Mouse (Mus musculus) ES-E14 (cell line): ENCODE data around the gene Rnf181. TPM values are rescaled to one million over a fixed set of nuclear protein-coding genes. Genes with fewer than 3 reads are reported as not detected.

Experiments used
- DNase-seq: peaks from one replicate; pipeline ENCODE4 v3.0.0-alpha.2; 2013; ENCODE audit warnings: low read depth, low spot score
- H3K27ac ChIP-seq: 2 replicates; pipeline ENCODE4 v1.5.1; 2012; ENCODE audit warnings: low read depth, mild to moderate bottlenecking, low read length, moderate library complexity, mixed read lengths; ENCODE audit not compliant: poor library complexity, insufficient read depth, severe bottlenecking
- H3K36me3 ChIP-seq: 2 replicates; pipeline ENCODE4 v1.6.1; 2012; ENCODE audit warnings: mild to moderate bottlenecking, low read length, moderate library complexity, mixed read lengths; ENCODE audit not compliant: control insufficient read depth, poor library complexity, insufficient read depth, severe bottlenecking
- H3K4me1 ChIP-seq, 2 experiments: fragments of 150-350 bp in 1 of 2; sonication (generic) in 1 of 2; 2 replicates each; pipeline ENCODE4 v1.6.1; 2012; ENCODE audit warnings: low read length in 2 of 2, mild to moderate bottlenecking in 1 of 2, mixed read lengths in 1 of 2; ENCODE audit not compliant: control insufficient read depth in 2 of 2, insufficient read depth in 2 of 2, poor library complexity in 1 of 2
- H3K4me3 ChIP-seq, 2 experiments: fragments of 150-350 bp in 1 of 2; sonication (generic) in 1 of 2; 2 replicates each; pipeline ENCODE4 v1.5.1; 2012; ENCODE audit warnings: low read length in 2 of 2, low read depth in 1 of 2, mild to moderate bottlenecking in 1 of 2, mixed read lengths in 1 of 2; ENCODE audit not compliant: insufficient read depth in 1 of 2, poor library complexity in 1 of 2, severe bottlenecking in 1 of 2
- H3K9ac ChIP-seq: 2 replicates; pipeline ENCODE4 v1.6.1; 2012; ENCODE audit warnings: low read depth, mild to moderate bottlenecking, low read length, mixed read lengths; ENCODE audit not compliant: poor library complexity, insufficient read depth, severe bottlenecking
- H3K9me3 ChIP-seq: fragments of 150-350 bp; sonication (generic); 2 replicates; pipeline ENCODE4 v1.6.1; 2012; ENCODE audit warnings: low read depth, mild to moderate bottlenecking, low read length; ENCODE audit not compliant: control insufficient read depth, insufficient read depth
- CHD2 ChIP-seq: IDR thresholded peaks from 2 replicates; pipeline ENCODE4 v1.6.1; 2014; ENCODE audit warnings: mild to moderate bottlenecking, low read depth, low read length, inconsistent platforms
- HCFC1 ChIP-seq: IDR thresholded peaks from 2 replicates; pipeline ENCODE4 v1.6.1; 2012; ENCODE audit warnings: low read length, inconsistent platforms, borderline replicate concordance; ENCODE audit not compliant: insufficient read depth
- MAFK ChIP-seq: IDR thresholded peaks from 2 replicates; pipeline ENCODE4 v1.6.1; 2014; ENCODE audit warnings: mild to moderate bottlenecking, low read depth, low read length, inconsistent platforms; ENCODE audit not compliant: insufficient read depth
- ZC3H11A ChIP-seq: IDR thresholded peaks from 2 replicates; pipeline ENCODE4 v1.6.1; 2012; ENCODE audit warnings: low read depth, mild to moderate bottlenecking, inconsistent platforms, low read length, borderline replicate concordance
- ZNF384 ChIP-seq: IDR thresholded peaks from 2 replicates; pipeline ENCODE4 v1.6.1; 2012; ENCODE audit warnings: low read depth, low read length, inconsistent platforms
- in situ Hi-C, 2 experiments: fragments of 600-800 bp; cut with MboI; formaldehyde crosslinking; loops; one replicate each; pipeline ENCODE4 v1.15.1; 2025; ENCODE audit warnings: low sequenced_read_pairs in 2 of 2, inconsistent platforms in 1 of 2; ENCODE audit not compliant: unreplicated experiment in 2 of 2
- total RNA-seq: library from RNA; depleted of rRNA; stranded (reverse); fragments of 300-350 nt; gene quantifications from 2 replicates; pipeline ENCODE4 v1.2.3, GENCODE M21; 2012

Rnf181 gene
- total RNA-seq, 1 experiment = 62.0 TPM

GRCm38 (mm10) chr6:72378510-72379234 lies 11.9 kb upstream of the Rnf181 start:
- no peak for TF ChIP-seq ZC3H11A
- TF ChIP-seq ZNF384 = no peak
- no peak for TF ChIP-seq MAFK
- TF ChIP-seq CHD2 = no peak
- no peak for TF ChIP-seq HCFC1
- in situ Hi-C loops = no loop called here
- DNase-seq = no peak
- H3K9ac ChIP-seq = no peak overlapping the region
- H3K36me3 ChIP-seq = no peaks in the 10 kb centered on the region
- H3K4me3 ChIP-seq = no peak overlapping the region
- no peaks in the 10 kb centered on the region for H3K9me3 ChIP-seq
- H3K27ac ChIP-seq = no peak overlapping the region
- no peaks in the 10 kb centered on the region for H3K4me1 ChIP-seq

DNA sequence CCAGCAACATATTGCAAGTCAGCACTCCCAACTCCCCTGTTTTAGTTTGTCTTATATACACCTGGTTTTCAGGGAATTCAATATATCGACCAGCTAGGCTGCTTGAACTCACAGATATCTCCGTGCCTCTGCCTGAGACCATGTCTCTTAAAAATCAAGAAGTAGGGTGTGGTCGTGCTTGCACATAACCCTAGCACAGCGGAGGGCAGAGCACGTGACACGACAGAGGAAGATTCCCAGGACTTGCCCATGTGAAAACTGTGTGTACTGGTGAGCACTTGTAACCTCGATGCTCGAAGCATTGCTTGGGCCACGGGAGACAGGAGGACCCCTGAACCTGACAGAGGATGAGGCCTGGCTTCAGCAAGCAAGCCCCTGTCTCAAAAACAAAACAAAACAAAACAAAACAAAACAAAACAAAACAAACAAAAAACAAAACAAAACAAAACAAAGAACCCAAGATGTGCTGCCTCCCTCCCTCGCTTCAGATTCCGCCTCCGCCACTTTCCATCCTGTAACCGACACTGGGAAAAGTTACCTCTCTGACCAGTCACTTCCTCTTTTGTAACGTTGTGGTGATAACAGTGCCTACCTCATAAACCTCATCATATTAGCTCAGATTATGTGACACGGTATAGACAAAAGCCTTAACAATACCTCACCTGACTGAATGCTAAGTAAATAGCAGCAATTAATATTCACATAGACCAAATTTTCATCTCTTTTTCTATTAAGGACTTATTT lies 8.2 kb upstream of the Rnf181 start:
- Histone ChIP-seq H3K36me3 (no peaks in the 10 kb centered on the region), H3K9ac (no peak overlapping the region), H3K27ac (no peak overlapping the region), H3K9me3 (no peaks in the 10 kb centered on the region), H3K4me1 (peaks cover 0 to 1% of the 10 kb centered on the region in 2 experiments; a peak in 1 of 4 replicates), H3K4me3 (no peak overlapping the region)
- no peak for DNase-seq
- TF ChIP-seq CHD2 (no peak), MAFK (no peak), ZNF384 (no peak), ZC3H11A (no peak), HCFC1 (no peak)
- in situ Hi-C loops = no loop called here

GRCm38 (mm10) chr6:72374206-72374605 lies 7.5 kb upstream of the Rnf181 start:
- TF ChIP-seq ZNF384 (no peak), MAFK (no peak), CHD2 (no peak), ZC3H11A (no peak), HCFC1 (no peak)
- in situ Hi-C loops = no loop called here
- Histone ChIP-seq H3K9me3 (no peaks in the 10 kb centered on the region), H3K27ac (no peak overlapping the region), H3K4me1 (peaks cover 0 to 3% of the 10 kb centered on the region in 2 experiments; a peak in 1 of 4 replicates), H3K4me3 (no peak overlapping the region), H3K36me3 (no peaks in the 10 kb centered on the region), H3K9ac (no peak overlapping the region)
- no peak for DNase-seq

GRCm38 (mm10) chr6:72373184-72373583 lies 6.4 kb upstream of the Rnf181 start:
- in situ Hi-C loops = no loop called here
- no peak overlapping the region for H3K27ac ChIP-seq

More at GRCm38 (mm10) chr6:72373184-72373583, 6.4 kb upstream of the Rnf181 start:
- H3K4me3 ChIP-seq = no peak overlapping the region
- no peaks in the 10 kb centered on the region for H3K9me3 ChIP-seq
- no peak overlapping the region for H3K9ac ChIP-seq
- TF ChIP-seq HCFC1 (no peak), ZNF384 (no peak), CHD2 (no peak), MAFK (no peak), ZC3H11A (no peak)
- H3K36me3 ChIP-seq = no peaks in the 10 kb centered on the region
- peaks cover 0 to 3% of the 10 kb centered on the region in 2 experiments; a peak in 1 of 4 replicates for H3K4me1 ChIP-seq
- no peak for DNase-seq
